Mouse (Mus musculus): Measurements from ENCODE around the gene Ptpn7.
A peak's percentile ranks its signal among the peaks of the same experiment; 100 is the strongest.
"Not testable (repeated sequence)": the region's sequence is repeated elsewhere in the genome, so short reads cannot be mapped to it uniquely, and the experiment has no call there.

Gene Ptpn7

GRCm38 (mm10) chr1:135159556-135160123 lies 27.1 kb downstream of the Ptpn7 start:
- no peak for DNase-seq

GRCm38 (mm10) chr1:135160411-135161050 lies 28.0 kb downstream of the Ptpn7 start:
- no peak for DNase-seq

DNA sequence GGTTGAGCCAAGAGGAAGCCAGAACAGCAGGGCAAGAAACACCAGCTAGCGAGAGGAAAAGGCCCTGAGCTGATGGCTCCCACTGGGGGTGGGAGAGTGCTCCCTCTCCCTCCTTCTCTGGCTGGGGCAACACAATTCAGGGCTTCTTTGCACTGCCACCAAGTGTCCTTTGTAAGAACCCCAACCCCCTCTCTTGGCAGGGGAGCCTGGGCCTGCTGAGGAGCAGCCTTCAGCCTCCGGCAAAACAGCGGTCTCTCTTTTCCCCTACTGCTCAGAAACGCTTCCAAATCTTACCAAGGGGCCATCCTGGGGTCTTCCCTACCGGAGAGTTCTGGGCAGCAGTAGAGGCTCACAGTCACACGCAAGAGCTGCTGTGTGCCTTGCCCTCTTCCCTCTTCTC lies 30.2 kb downstream of the Ptpn7 start:
- DNase-seq = no peak

DNA sequence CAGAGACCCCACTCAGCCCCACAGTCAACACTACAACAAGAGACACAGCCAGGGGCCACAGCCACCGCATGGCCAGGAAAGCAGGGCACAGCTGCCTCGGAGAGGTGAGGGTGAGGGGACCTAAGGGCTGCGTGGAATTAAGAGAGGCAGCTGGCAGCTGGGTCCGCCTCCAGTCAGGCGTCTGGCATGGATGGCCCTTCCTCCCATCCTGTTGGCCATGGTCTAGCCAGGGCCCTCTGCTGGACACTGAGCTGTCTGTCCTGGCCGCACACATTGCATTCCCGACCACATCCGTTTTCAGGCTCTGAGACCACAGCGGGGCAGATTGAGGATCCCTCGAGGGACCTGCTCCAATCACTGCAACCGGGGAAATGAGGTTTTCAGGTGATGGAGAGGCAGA lies 34.9 kb downstream of the Ptpn7 start, which contains the start of gene Gpr37l1:
TSS of gene Gpr37l1 (minus strand) at position 247 of the 400 bp plus-strand sequence.
- DNase-seq = peak; percentile 55

- no peak for DNase-seq
These were observed 36.1 kb downstream of the Ptpn7 start for GRCm38 (mm10) chr1:135168453-135169200.

GRCm38 (mm10) chr1:135169556-135170224 lies 37.2 kb downstream of the Ptpn7 start:
- DNase-seq = peak; percentile 70

GRCm38 (mm10) chr1:135170299-135170698 lies 37.8 kb downstream of the Ptpn7 start:
- no peak for DNase-seq

DNA sequence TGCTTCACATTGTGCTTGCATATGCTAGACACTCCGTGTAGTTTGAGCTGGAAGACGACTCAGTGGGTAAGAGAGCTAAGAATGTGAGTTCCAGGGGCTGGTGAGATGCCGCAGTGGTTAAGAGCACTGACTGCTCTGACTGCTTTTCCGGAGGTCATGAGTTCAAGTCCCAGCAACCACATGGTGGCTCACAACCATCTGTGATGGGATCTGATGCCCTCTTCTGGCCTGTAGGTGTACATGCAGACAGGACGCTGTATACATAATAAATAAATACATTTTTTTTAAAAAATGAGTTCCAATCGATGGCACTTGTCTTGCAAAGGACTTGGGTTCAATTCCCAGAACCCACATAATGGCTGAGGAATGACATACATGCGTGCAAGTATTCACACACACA lies 38.7 kb downstream of the Ptpn7 start:
- DNase-seq = no peak

DNA sequence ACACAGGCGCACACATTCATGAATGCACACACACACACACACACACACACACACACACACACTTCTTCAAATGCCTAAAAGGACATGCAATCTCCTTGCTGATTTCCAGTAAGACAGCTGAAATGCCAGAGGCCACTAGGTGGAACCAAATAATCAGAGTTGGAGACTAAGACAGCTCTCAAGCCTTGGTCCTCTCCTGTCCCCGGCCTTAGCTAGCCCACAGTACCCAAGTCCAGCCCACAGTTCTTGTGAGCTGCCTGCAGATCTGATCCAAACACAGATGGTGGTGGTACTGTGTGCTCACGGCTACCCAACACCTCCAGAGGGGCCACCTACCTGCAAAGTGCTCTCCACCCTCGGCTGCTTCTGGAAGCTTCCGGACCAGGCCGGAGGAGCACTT lies 39.5 kb downstream of the Ptpn7 start:
- DNase-seq = peak; percentile 90

- DNase-seq = no peak
These were observed 40.8 kb downstream of the Ptpn7 start for GRCm38 (mm10) chr1:135173311-135173710.

GRCm38 (mm10) chr1:135175176-135175575 lies 42.7 kb downstream of the Ptpn7 start:
- DNase-seq = no peak

DNA sequence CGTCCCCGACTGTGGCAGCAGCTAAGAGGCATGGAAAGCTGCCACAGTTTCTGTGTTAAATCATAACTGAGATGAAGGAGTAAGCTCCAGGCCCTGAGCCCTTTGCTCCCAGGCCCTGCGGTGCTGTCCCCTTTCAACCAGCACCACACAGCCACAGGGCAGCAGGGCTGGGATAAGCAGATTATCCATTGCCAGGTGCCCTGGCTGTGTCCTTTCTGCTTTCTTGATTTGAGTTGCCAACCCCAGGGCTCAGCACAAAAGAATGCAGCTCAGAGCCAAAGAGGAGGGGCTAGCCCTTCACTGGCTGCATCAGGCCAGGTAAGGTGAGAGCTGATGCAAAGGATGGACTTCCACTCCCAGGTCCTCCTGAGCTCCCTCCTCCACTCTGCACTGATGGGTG lies 45.2 kb downstream of the Ptpn7 start:
- no peak for DNase-seq

GRCm38 (mm10) chr1:135178863-135179262 lies 46.4 kb downstream of the Ptpn7 start:
- DNase-seq = no peak

GRCm38 (mm10) chr1:135180830-135181229 lies 48.3 kb downstream of the Ptpn7 start:
- no peak for DNase-seq

- no peak for DNase-seq
These were observed 48.8 kb downstream of the Ptpn7 start for GRCm38 (mm10) chr1:135181275-135181674.

GRCm38 (mm10) chr1:135181880-135182623 lies 49.6 kb downstream of the Ptpn7 start:
- no peak for DNase-seq

DNA sequence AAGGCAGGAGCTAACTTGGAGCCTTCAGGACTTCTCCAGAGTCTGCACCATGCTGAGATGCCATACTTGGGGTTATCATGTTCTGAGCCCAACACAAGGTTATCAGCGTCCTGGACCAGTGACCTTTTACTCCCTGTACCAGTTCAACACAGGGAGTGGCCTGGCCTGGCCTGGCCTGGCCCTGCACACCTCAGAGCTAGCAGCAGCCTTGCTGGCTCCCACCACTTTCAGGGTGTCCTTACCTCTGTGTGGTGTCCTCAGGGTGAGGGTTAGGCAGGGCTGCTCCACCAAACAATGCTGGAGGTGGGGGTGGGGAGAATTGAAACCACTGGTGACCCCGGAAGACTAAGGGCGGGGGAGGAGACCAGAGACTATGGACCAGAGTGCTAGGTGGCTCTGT lies 50.5 kb downstream of the Ptpn7 start:
- DNase-seq = no peak

DNA sequence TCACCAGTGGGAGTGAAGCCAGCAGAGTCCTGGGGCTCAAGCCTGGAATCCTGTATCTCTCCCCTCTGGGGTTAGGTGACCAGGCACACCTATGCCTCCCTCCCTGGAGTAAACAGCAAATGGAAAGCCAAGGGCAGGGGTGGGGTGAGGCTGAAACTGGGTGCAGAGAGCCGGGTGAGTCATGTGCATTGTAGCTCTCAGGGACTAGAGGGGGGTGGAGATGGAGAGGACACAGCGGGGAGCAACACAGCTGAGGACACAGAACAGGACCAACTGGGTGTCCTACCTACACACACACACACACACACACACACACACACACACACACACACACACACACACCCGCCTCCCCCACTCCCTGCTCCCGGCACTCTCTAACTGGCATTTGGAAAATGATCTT lies 50.9 kb downstream of the Ptpn7 start:
- DNase-seq = no peak

DNA sequence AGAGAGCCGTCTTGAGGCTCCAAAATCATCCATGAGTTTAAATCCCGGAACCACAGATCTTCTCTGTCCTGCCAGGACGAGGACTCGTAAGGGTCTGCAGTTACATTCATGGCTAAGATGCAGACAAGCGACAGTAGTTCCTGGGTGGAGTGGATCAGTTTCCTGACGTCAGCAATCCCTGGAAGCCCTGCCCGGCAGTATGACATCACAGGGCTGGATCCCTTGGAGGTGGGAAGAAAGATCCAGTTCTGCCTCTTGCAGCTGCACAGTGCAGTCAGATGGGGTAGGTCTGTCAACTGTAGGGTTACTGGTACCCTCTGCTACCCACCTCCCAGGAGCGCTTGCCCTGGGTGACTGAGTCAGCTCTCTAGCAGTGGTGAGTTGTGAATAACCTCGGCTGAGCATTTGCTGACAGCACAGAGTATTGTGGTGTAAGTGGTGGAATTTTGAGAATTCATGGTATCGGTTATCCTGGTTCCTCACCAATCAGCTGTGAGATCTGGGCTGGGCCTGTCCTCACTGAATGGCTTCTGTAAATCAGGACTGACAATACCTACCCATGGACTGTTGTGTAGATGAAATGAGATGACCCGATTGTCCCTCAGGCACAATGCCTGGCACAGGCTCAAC lies 51.6 kb downstream of the Ptpn7 start:
- no peak for DNase-seq

- no peak for DNase-seq
These were observed 53.4 kb downstream of the Ptpn7 start for GRCm38 (mm10) chr1:135185936-135186335.

GRCm38 (mm10) chr1:135186427-135186826 lies 53.9 kb downstream of the Ptpn7 start:
- DNase-seq = no peak

- not testable (repeated sequence) for DNase-seq
These were observed 54.5 kb downstream of the Ptpn7 start for GRCm38 (mm10) chr1:135187016-135187415.
